Comparison of ENCODE assay signal across 24 mouse cellular contexts in genomic region chr10:19969831-19970460, GRCm38 (mm10). TPM values are rescaled to one million over a fixed set of nuclear protein-coding genes. Genes with fewer than 3 reads are reported as not detected.
DNase-seq lines count a peak whose midpoint lies in the region; ATAC-seq lines count a peak whose summit lies in the region.
"Had no signal": no experiment of that assay in that cellular context is flagged by ENCODE, and none has a peak within 500 bp of the region (broad histone marks: within the 10 kb centered on the region; RNA-seq: fewer than 3 reads in every experiment).

No protein-coding gene starts in this region.

- no peaks in the 10 kb centered on the region for H3K27me3 ChIP-seq in hindbrain, embryonic 10.5 days (ENCODE audit: insufficient read depth, poor library complexity, severe bottlenecking)
- no peaks in the 10 kb centered on the region for H3K27me3 ChIP-seq in hindbrain, embryonic 16.5 days (replicated peaks; ENCODE audit: control insufficient read depth, insufficient read depth, low read length)
- H3K27me3 ChIP-seq in midbrain, embryonic 11.5 days (ENCODE audit: control insufficient read depth, insufficient read depth, low read length): no peaks in the 10 kb centered on the region
- no peaks in the 10 kb centered on the region for H3K27me3 ChIP-seq in midbrain, embryonic 14.5 days (ENCODE audit: control insufficient read depth, insufficient read depth, low read length)
- H3K27me3 ChIP-seq: forebrain, embryonic 13.5 days; heart, embryonic 12.5 days; heart, embryonic 15.5 days; hindbrain, embryonic 15.5 days had no signal

- 0 out of 2 replicates have a peak overlapping the region, but pooled peaks have one; percentile 4 for H3K27ac ChIP-seq in hindbrain, embryonic 10.5 days
- H3K27ac ChIP-seq in hindbrain, embryonic 16.5 days (ENCODE audit: low read depth, low read length): no peak overlapping the region
- H3K27ac ChIP-seq in midbrain, embryonic 11.5 days (ENCODE audit: low read depth, low read length): no peak overlapping the region
- H3K27ac ChIP-seq in midbrain, embryonic 14.5 days (replicated peaks; ENCODE audit: low read depth, low read length): no peak overlapping the region
- H3K27ac ChIP-seq in brown adipose tissue, adult 24 weeks (replicated peaks; ENCODE audit: low read depth, low read length): 0 out of 2 replicates have a peak overlapping the region, but pooled peaks have one; percentile 29
- H3K27ac ChIP-seq: forebrain, embryonic 10.5 days; forebrain, embryonic 13.5 days; heart, embryonic 15.5 days; hindbrain, embryonic 15.5 days had no signal

- ATAC-seq in hindbrain, embryonic 16.5 days: no peak; the same call in 1 of the 2 replicates
- no peak for ATAC-seq in midbrain, embryonic 11.5 days (ENCODE audit: low FRiP score)
- no peak for ATAC-seq in midbrain, embryonic 14.5 days (ENCODE audit: low FRiP score, low TSS enrichment)
- no peak for ATAC-seq in activated CD4-positive, CD25-positive, alpha-beta regulatory T cell, adult 4 months
- ATAC-seq: CD4-positive, CD25-positive, alpha-beta regulatory T cell, adult 4 months; forebrain, embryonic 13.5 days; forebrain, embryonic 16.5 days; inflammation-experienced regulatory T-cells, adult 6 months; intestine, embryonic 16.5 days had no signal

- H3K9ac ChIP-seq in hindbrain, embryonic 16.5 days (ENCODE audit: low read depth, low read length): no peak overlapping the region
- no peak overlapping the region for H3K9ac ChIP-seq in midbrain, embryonic 11.5 days (ENCODE audit: low read length)
- H3K9ac ChIP-seq in midbrain, embryonic 14.5 days (replicated peaks; ENCODE audit: low read length): no peak overlapping the region
- H3K9ac ChIP-seq: forebrain, embryonic 13.5 days; heart, embryonic 12.5 days; heart, embryonic 15.5 days; hindbrain, embryonic 15.5 days had no signal

- no peaks in the 10 kb centered on the region for H3K36me3 ChIP-seq in hindbrain, embryonic 10.5 days
- no peaks in the 10 kb centered on the region for H3K36me3 ChIP-seq in hindbrain, embryonic 16.5 days (ENCODE audit: control insufficient read depth, insufficient read depth, low read length)
- H3K36me3 ChIP-seq in midbrain, embryonic 11.5 days (ENCODE audit: control insufficient read depth, insufficient read depth, low read length): no peaks in the 10 kb centered on the region
- no peaks in the 10 kb centered on the region for H3K36me3 ChIP-seq in midbrain, embryonic 14.5 days (ENCODE audit: control insufficient read depth, insufficient read depth, low read length)
- H3K36me3 ChIP-seq: forebrain, embryonic 10.5 days; heart, embryonic 12.5 days; heart, embryonic 15.5 days; hindbrain, embryonic 15.5 days had no signal

- WGBS in hindbrain, embryonic 10.5 days: 89% methylated on average over 14 of the region's 14 CpGs
- 81% methylated on average over 14 of the region's 14 CpGs for WGBS in hindbrain, embryonic 16.5 days
- 90% methylated on average over 14 of the region's 14 CpGs for WGBS in midbrain, embryonic 11.5 days
- WGBS in midbrain, embryonic 14.5 days: 89% methylated on average over 14 of the region's 14 CpGs

- H3K4me1 ChIP-seq in hindbrain, embryonic 10.5 days (replicated peaks): no peaks in the 10 kb centered on the region
- no peaks in the 10 kb centered on the region for H3K4me1 ChIP-seq in hindbrain, embryonic 16.5 days (ENCODE audit: control insufficient read depth, insufficient read depth, low read depth, low read length)
- no peaks in the 10 kb centered on the region for H3K4me1 ChIP-seq in midbrain, embryonic 11.5 days (ENCODE audit: control insufficient read depth, insufficient read depth, low read length)
- H3K4me1 ChIP-seq in midbrain, embryonic 14.5 days (ENCODE audit: control insufficient read depth, insufficient read depth, low read length): no peaks in the 10 kb centered on the region
- peaks cover 19% of the 10 kb centered on the region for H3K4me1 ChIP-seq in brown adipose tissue, adult 24 weeks (ENCODE audit: control insufficient read depth, insufficient read depth, insufficient read length, low read length)
- H3K4me1 ChIP-seq: forebrain, embryonic 13.5 days; hindbrain, embryonic 15.5 days had no signal

- no peak overlapping the region for H3K4me2 ChIP-seq in hindbrain, embryonic 16.5 days (ENCODE audit: low read length)
- H3K4me2 ChIP-seq in midbrain, embryonic 11.5 days: no peak overlapping the region
- H3K4me2 ChIP-seq in midbrain, embryonic 14.5 days (ENCODE audit: low read length): no peak overlapping the region
- H3K4me2 ChIP-seq: forebrain, embryonic 13.5 days; heart, embryonic 12.5 days; heart, embryonic 15.5 days; hindbrain, embryonic 15.5 days had no signal

- no peak overlapping the region for H3K4me3 ChIP-seq in hindbrain, embryonic 10.5 days
- H3K4me3 ChIP-seq in hindbrain, embryonic 16.5 days (ENCODE audit: low read length): no peak overlapping the region
- H3K4me3 ChIP-seq in midbrain, embryonic 11.5 days (ENCODE audit: low read depth, low read length): no peak overlapping the region
- no peak overlapping the region for H3K4me3 ChIP-seq in midbrain, embryonic 14.5 days (replicated peaks; ENCODE audit: low read depth, low read length)
- no peak overlapping the region for H3K4me3 ChIP-seq in brown adipose tissue, adult 24 weeks (ENCODE audit: insufficient read depth, low read depth, low read length)
- H3K4me3 ChIP-seq: forebrain, embryonic 10.5 days; forebrain, embryonic 13.5 days; heart, embryonic 12.5 days; heart, embryonic 15.5 days; hindbrain, embryonic 15.5 days had no signal

- no peaks in the 10 kb centered on the region for H3K9me3 ChIP-seq in hindbrain, embryonic 10.5 days
- no peaks in the 10 kb centered on the region for H3K9me3 ChIP-seq in hindbrain, embryonic 16.5 days (ENCODE audit: control insufficient read depth, low read length)
- H3K9me3 ChIP-seq in midbrain, embryonic 11.5 days (ENCODE audit: control insufficient read depth, low read length): no peaks in the 10 kb centered on the region
- no peaks in the 10 kb centered on the region for H3K9me3 ChIP-seq in midbrain, embryonic 14.5 days (ENCODE audit: control insufficient read depth, low read length)
- H3K9me3 ChIP-seq: forebrain, embryonic 10.5 days; forebrain, embryonic 13.5 days; heart, embryonic 12.5 days; heart, embryonic 15.5 days; hindbrain, embryonic 15.5 days had no signal

- DNase-seq in hindbrain, embryonic 10.5 days (ENCODE audit: low spot score): no peak
- peak; percentile 56 for DNase-seq in midbrain, embryonic 11.5 days (ENCODE audit: low spot score, missing footprints)
- DNase-seq in midbrain, embryonic 14.5 days: no peak
- DNase-seq: adrenal gland, postnatal 10 days; adrenal gland, postnatal 36 days; cerebellum, adult 11 months; cerebellum, adult 8-10 months; cerebellum, postnatal 14 days; gastrocnemius, postnatal 10 days; gastrocnemius, postnatal 36 days; heart, postnatal 10 days; heart, postnatal 36 days had no signal

RNA-seq across cellular contexts. Expression of gene Map3k5, which starts 35.7 kb away (rescaled TPM):
- polyA plus RNA-seq in hindbrain, embryonic 10.5 days (2016; fragmentation: Nextera tagmentation; extraction: Ambion mirVana): 0.46 and 0.55 TPM in 2 replicates
- polyA plus RNA-seq in hindbrain, embryonic 16.5 days (2015; fragmentation: Nextera tagmentation; extraction: Ambion mirVana): 1.0 and 1.2 TPM in 2 replicates
- 0.51 and 1.0 TPM in 2 replicates for polyA plus RNA-seq in midbrain, embryonic 11.5 days (2014; fragmentation: Nextera tagmentation; extraction: Ambion mirVana)
- polyA plus RNA-seq in midbrain, embryonic 14.5 days (2014; fragmentation: Nextera tagmentation; extraction: Ambion mirVana): 0.72 and 1.3 TPM in 2 replicates
- 10.9 and 13.1 TPM in 2 replicates for polyA plus RNA-seq in brown adipose tissue, adult 24 weeks (2012; ENCODE audit: insufficient read depth, insufficient read length, missing spikeins)
- 10 to 100 TPM in 1 of 2 experiments, 1 to 10 TPM in 1; 9.6 to 15.7 TPM for polyA plus RNA-seq in activated CD4-positive, CD25-positive, alpha-beta regulatory T cell, adult 4 months (2017; shearing (Covaris generic))

Comparison
In these comparisons a context has a peak if more than half of its experiments do, and no peak if none do; other contexts are left out.
1. H3K27ac ChIP-seq: peak in hindbrain, embryonic 10.5 days (single experiment) and brown adipose tissue, adult 24 weeks (single experiment); none in hindbrain, embryonic 16.5 days (single experiment), midbrain, embryonic 11.5 days (single experiment) and midbrain, embryonic 14.5 days (single experiment).